18 mouse cellular contexts compared by ENCODE assay signal in the genomic region with DNA sequence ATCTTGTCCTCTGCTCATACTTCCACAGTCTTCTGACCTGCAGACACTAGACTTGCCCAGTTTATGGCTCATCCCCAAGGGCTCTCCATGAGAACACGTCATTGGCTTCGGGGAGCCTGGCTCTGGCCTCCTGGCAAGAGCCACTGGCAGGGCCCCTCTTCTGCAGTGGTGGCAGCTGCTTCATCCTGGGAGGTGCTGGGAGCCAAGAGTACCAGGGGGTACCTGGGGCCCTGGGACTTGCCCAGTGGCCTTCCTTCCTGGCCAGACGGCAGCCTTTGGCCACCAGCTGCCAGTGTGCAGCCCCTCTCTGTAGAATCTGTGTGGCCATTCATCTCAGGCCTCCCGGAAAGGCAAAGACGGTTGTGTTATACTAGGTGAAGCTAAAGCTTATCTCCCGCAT. TPM values are rescaled to one million over a fixed set of nuclear protein-coding genes. Genes with fewer than 3 reads are reported as not detected.
DNase-seq lines count a peak whose midpoint lies in the region; ATAC-seq lines count a peak whose summit lies in the region.
"Had no signal": no experiment of that assay in that cellular context is flagged by ENCODE, and none has a peak within 500 bp of the region (broad histone marks: within the 10 kb centered on the region; RNA-seq: fewer than 3 reads in every experiment).

No protein-coding gene starts in this region.

- peak; percentile 34 to 67 for DNase-seq in cerebellum, postnatal 10 days
- DNase-seq in cerebellum, adult 9-10 months: no peak
- DNase-seq in layer of hippocampus, adult 9-11 months: peak; percentile 52
- DNase-seq in natural killer cell, adult 2 months (ENCODE audit: low spot score in 2 of 2): no peak
- DNase-seq: adrenal gland, postnatal 14 days; cerebellum, postnatal 25 days; gastrocnemius, postnatal 25 days; heart, postnatal 14 days; thymus, postnatal 4 days had no signal

- peaks cover 69% of the 10 kb centered on the region for H3K27me3 ChIP-seq in hindbrain, embryonic 15.5 days
- H3K27me3 ChIP-seq in hindbrain, embryonic 13.5 days: peaks cover 97% of the 10 kb centered on the region
- peaks cover 8% of the 10 kb centered on the region; the same call in 1 of the 2 replicates for H3K27me3 ChIP-seq in midbrain, embryonic 16.5 days (ENCODE audit: control insufficient read depth, insufficient read depth, low read depth, low read length)
- peaks cover 59% of the 10 kb centered on the region for H3K27me3 ChIP-seq in midbrain, embryonic 13.5 days

- H3K4me3 ChIP-seq in hindbrain, embryonic 15.5 days: no peak overlapping the region
- H3K4me3 ChIP-seq in hindbrain, embryonic 13.5 days: no peak overlapping the region
- no peak overlapping the region for H3K4me3 ChIP-seq in midbrain, embryonic 16.5 days (ENCODE audit: low read depth, low read length)
- no peak overlapping the region for H3K4me3 ChIP-seq in midbrain, embryonic 13.5 days (replicated peaks)
- H3K4me3 ChIP-seq: erythroblast, embryonic 14.5 days; heart, embryonic 10.5 days had no signal

- no peaks in the 10 kb centered on the region for H3K9me3 ChIP-seq in hindbrain, embryonic 15.5 days
- H3K9me3 ChIP-seq in hindbrain, embryonic 13.5 days: no peaks in the 10 kb centered on the region
- H3K9me3 ChIP-seq in midbrain, embryonic 16.5 days (replicated peaks; ENCODE audit: control insufficient read depth, low read length, poor library complexity, severe bottlenecking): no peaks in the 10 kb centered on the region
- no peaks in the 10 kb centered on the region for H3K9me3 ChIP-seq in midbrain, embryonic 13.5 days
- H3K9me3 ChIP-seq: heart, embryonic 10.5 days had no signal

- WGBS in hindbrain, embryonic 15.5 days: 60% methylated on average over 6 of the region's 6 CpGs
- WGBS in hindbrain, embryonic 13.5 days: 69% methylated on average over 6 of the region's 6 CpGs
- whole genome bisulfite sequencing in midbrain, embryonic 16.5 days: 64% methylated on average over 6 of the region's 6 CpGs
- 66% methylated on average over 6 of the region's 6 CpGs for WGBS in midbrain, embryonic 13.5 days

- no peak overlapping the region for H3K4me2 ChIP-seq in hindbrain, embryonic 15.5 days
- H3K4me2 ChIP-seq in hindbrain, embryonic 13.5 days: no peak overlapping the region
- H3K4me2 ChIP-seq in midbrain, embryonic 16.5 days (ENCODE audit: low read length): no peak overlapping the region
- no peak overlapping the region for H3K4me2 ChIP-seq in midbrain, embryonic 13.5 days (replicated peaks)

- no peaks in the 10 kb centered on the region for H3K36me3 ChIP-seq in hindbrain, embryonic 15.5 days
- no peaks in the 10 kb centered on the region for H3K36me3 ChIP-seq in hindbrain, embryonic 13.5 days
- H3K36me3 ChIP-seq in midbrain, embryonic 16.5 days (ENCODE audit: control insufficient read depth, insufficient read depth, low read length): no peaks in the 10 kb centered on the region
- H3K36me3 ChIP-seq in midbrain, embryonic 13.5 days: no peaks in the 10 kb centered on the region
- H3K36me3 ChIP-seq: heart, embryonic 10.5 days had no signal

- peak; percentile 52 for ATAC-seq in hindbrain, embryonic 15.5 days (ENCODE audit: low FRiP score, low read depth)
- no peak for ATAC-seq in hindbrain, embryonic 13.5 days (ENCODE audit: low FRiP score)
- 0 out of 2 replicates have a peak, but pooled peaks have one; percentile 57 for ATAC-seq in midbrain, embryonic 16.5 days
- no peak; the same call in 1 of the 2 replicates for ATAC-seq in midbrain, embryonic 13.5 days
- ATAC-seq: intestine, embryonic 16.5 days had no signal

- peaks cover 11% of the 10 kb centered on the region for H3K4me1 ChIP-seq in hindbrain, embryonic 15.5 days (replicated peaks)
- peaks cover 13% of the 10 kb centered on the region for H3K4me1 ChIP-seq in hindbrain, embryonic 13.5 days (replicated peaks)
- 0 out of 2 replicates have a peak, but pooled peaks cover 3% of the 10 kb centered on the region for H3K4me1 ChIP-seq in midbrain, embryonic 16.5 days (ENCODE audit: control insufficient read depth, insufficient read depth, low read length)
- peaks cover 16% of the 10 kb centered on the region for H3K4me1 ChIP-seq in midbrain, embryonic 13.5 days (replicated peaks)

- no peak overlapping the region for H3K9ac ChIP-seq in hindbrain, embryonic 15.5 days
- H3K9ac ChIP-seq in hindbrain, embryonic 13.5 days: no peak overlapping the region
- no peak overlapping the region for H3K9ac ChIP-seq in midbrain, embryonic 16.5 days (ENCODE audit: low read depth, low read length)
- H3K9ac ChIP-seq in midbrain, embryonic 13.5 days (replicated peaks): no peak overlapping the region

- peak overlapping the region; percentile 74 for H3K27ac ChIP-seq in hindbrain, embryonic 15.5 days (replicated peaks)
- H3K27ac ChIP-seq in hindbrain, embryonic 13.5 days: no peak overlapping the region; the same call in 1 of the 2 replicates
- H3K27ac ChIP-seq in midbrain, embryonic 16.5 days (ENCODE audit: low read length): peak overlapping the region; percentile 31; the same call in 1 of the 2 replicates
- no peak overlapping the region for H3K27ac ChIP-seq in midbrain, embryonic 13.5 days
- H3K27ac ChIP-seq: heart, embryonic 10.5 days; kidney, postnatal 0 days had no signal

RNA-seq across cellular contexts. Expression of gene Olig2, which starts 34.0 kb away (rescaled TPM):
- 15.6 and 16.2 TPM in 2 replicates for polyA plus RNA-seq in hindbrain, embryonic 15.5 days (2015; fragmentation: Nextera tagmentation; extraction: Ambion mirVana)
- 4.0 and 4.4 TPM in 2 replicates for polyA plus RNA-seq in hindbrain, embryonic 13.5 days (2015; fragmentation: Nextera tagmentation; extraction: Ambion mirVana)
- 8.5 and 9.9 TPM in 2 replicates for polyA plus RNA-seq in midbrain, embryonic 16.5 days (2015; fragmentation: Nextera tagmentation; extraction: Ambion mirVana)
- 2.8 and 4.2 TPM in 2 replicates for polyA plus RNA-seq in midbrain, embryonic 13.5 days (2015; fragmentation: Nextera tagmentation; extraction: Ambion mirVana)
- polyA plus RNA-seq: erythroblast, embryonic 14.5 days; heart, embryonic 10.5 days; intestine, embryonic 16.5 days; kidney, postnatal 0 days; liver, embryonic 16.5 days had no signal

Comparison
In these comparisons a context has a peak if more than half of its experiments do, and no peak if none do; other contexts are left out.
1. DNase-seq: peak in cerebellum, postnatal 10 days (2 of 2) and layer of hippocampus, adult 9-11 months (single experiment); none in cerebellum, adult 9-10 months (single experiment) and natural killer cell, adult 2 months (0 of 2).
2. ATAC-seq: peak in hindbrain, embryonic 15.5 days (single experiment) and midbrain, embryonic 16.5 days (single experiment); none in hindbrain, embryonic 13.5 days (single experiment) and midbrain, embryonic 13.5 days (single experiment).
3. H3K27ac ChIP-seq: peak in hindbrain, embryonic 15.5 days (single experiment) and midbrain, embryonic 16.5 days (single experiment); none in hindbrain, embryonic 13.5 days (single experiment) and midbrain, embryonic 13.5 days (single experiment).